Mouse (Mus musculus) monocyte, adult 5-6 weeks (primary cell): ENCODE results near the gene Fmnl2. TPM values are rescaled to one million over a fixed set of nuclear protein-coding genes. Genes with fewer than 3 reads are reported as not detected.
A peak's percentile ranks its signal among the peaks of the same experiment; 100 is the strongest.

Experiments used
- ATAC-seq: fragments of 153-309, 156-312 bp; replicated peaks from 2 replicates; pipeline ENCODE4 v1.8.0; 2017; ENCODE audit warnings: mild to moderate bottlenecking; ENCODE audit not compliant: low TSS enrichment, insufficient number of reproducible peaks, severe bottlenecking, poor library complexity, low FRiP score
- total RNA-seq: library from RNA; stranded (forward); fragments of 200-1000, 200-491, 200-594 nt; gene quantifications from 3 replicates; pipeline ENCODE4 v1.2.3, GENCODE M21; 2017

Gene Fmnl2
- total RNA-seq, 1 experiment from 2014 or later: 1.4 TPM

- peak; percentile 86 for ATAC-seq
These were observed 109.3 kb downstream of the Fmnl2 start for GRCm38 (mm10) chr2:52966820-52967460.

- no peak; the same call in 1 of the 2 replicates for ATAC-seq
These were observed 109.8 kb downstream of the Fmnl2 start for GRCm38 (mm10) chr2:52967461-52967823.

GRCm38 (mm10) chr2:52968884-52969283 is 111.2 kb downstream of the Fmnl2 start:
- ATAC-seq: no peak

GRCm38 (mm10) chr2:52974056-52974455 is 116.4 kb downstream of the Fmnl2 start:
- ATAC-seq: no peak

- ATAC-seq: no peak
These were observed 117.1 kb downstream of the Fmnl2 start for GRCm38 (mm10) chr2:52974776-52975175.

- no peak for ATAC-seq
These were observed 120.4 kb downstream of the Fmnl2 start for GRCm38 (mm10) chr2:52977921-52978675.

- no peak for ATAC-seq
These were observed 121.1 kb downstream of the Fmnl2 start for GRCm38 (mm10) chr2:52978796-52979195.

GRCm38 (mm10) chr2:52979280-52979763 is 121.7 kb downstream of the Fmnl2 start:
- ATAC-seq: no peak

- no peak for ATAC-seq
These were observed 123.5 kb downstream of the Fmnl2 start for GRCm38 (mm10) chr2:52981126-52981525.

- ATAC-seq: no peak
These were observed 123.9 kb downstream of the Fmnl2 start for GRCm38 (mm10) chr2:52981595-52981994.

GRCm38 (mm10) chr2:52982502-52982901 is 124.8 kb downstream of the Fmnl2 start:
- ATAC-seq: no peak

- ATAC-seq: no peak
These were observed 126.9 kb downstream of the Fmnl2 start for GRCm38 (mm10) chr2:52984556-52984955.

GRCm38 (mm10) chr2:52985167-52985566 is 127.5 kb downstream of the Fmnl2 start:
- no peak for ATAC-seq

GRCm38 (mm10) chr2:52986354-52986753 is 128.7 kb downstream of the Fmnl2 start:
- no peak for ATAC-seq

- ATAC-seq: no peak
These were observed 129.4 kb downstream of the Fmnl2 start for GRCm38 (mm10) chr2:52987035-52987434.

GRCm38 (mm10) chr2:52987637-52988295 is 130.1 kb downstream of the Fmnl2 start:
- no peak for ATAC-seq

GRCm38 (mm10) chr2:52989316-52989715 is 131.7 kb downstream of the Fmnl2 start:
- ATAC-seq: no peak

- ATAC-seq: no peak
These were observed 133.4 kb downstream of the Fmnl2 start for GRCm38 (mm10) chr2:52990874-52991687.

- ATAC-seq: no peak
These were observed 134.1 kb downstream of the Fmnl2 start for GRCm38 (mm10) chr2:52991688-52992194.
